Mouse (Mus musculus) urinary bladder, postnatal 14 days (tissue): ENCODE data around the gene Fam192a.

ENCODE experiments used
- DNase-seq: peaks from one replicate; pipeline ENCODE4 v3.0.0; 2021; ENCODE audit warnings: low spot score

The Fam192a gene

GRCm38 (mm10) chr8:94532873-94533671 is 68.7 kb downstream of the Fam192a start, which contains the start of gene Cpne2:
Cpne2 (plus strand) TSS chr8:94532990.
- peak; percentile 63 for DNase-seq

GRCm38 (mm10) chr8:94532525-94532872 is 69.3 kb downstream of the Fam192a start:
- no peak for DNase-seq

- no peak for DNase-seq
These were observed 69.8 kb downstream of the Fam192a start for GRCm38 (mm10) chr8:94532000-94532399.

- DNase-seq, result no peak
These were observed 71.2 kb downstream of the Fam192a start for GRCm38 (mm10) chr8:94530643-94531042.

- DNase-seq, result no peak
These were observed 71.9 kb downstream of the Fam192a start for GRCm38 (mm10) chr8:94529875-94530274.

- peak; percentile 34 for DNase-seq
These were observed 73.6 kb downstream of the Fam192a start for GRCm38 (mm10) chr8:94528245-94528644.

GRCm38 (mm10) chr8:94527178-94527577 is 74.6 kb downstream of the Fam192a start:
- no peak for DNase-seq

- no peak for DNase-seq
These were observed 77.2 kb downstream of the Fam192a start for GRCm38 (mm10) chr8:94524554-94524953.
